Mouse (Mus musculus) T-cell, adult 2 months (primary cell): Measurements from ENCODE around the gene Ociad1.
"Not testable (repeated sequence)": the region's sequence is repeated elsewhere in the genome, so short reads cannot be mapped to it uniquely, and the experiment has no call there.

ENCODE experiments used
- DNase-seq: peaks from one replicate; pipeline ENCODE4 v3.0.0; 2022; ENCODE audit warnings: low spot score

Ociad1 gene

GRCm38 (mm10) chr5:73285470-73285978 is 7.1 kb upstream of the Ociad1 start:
- no peak for DNase-seq

GRCm38 (mm10) chr5:73286603-73287002 is 6.0 kb upstream of the Ociad1 start:
- DNase-seq = no peak

DNA sequence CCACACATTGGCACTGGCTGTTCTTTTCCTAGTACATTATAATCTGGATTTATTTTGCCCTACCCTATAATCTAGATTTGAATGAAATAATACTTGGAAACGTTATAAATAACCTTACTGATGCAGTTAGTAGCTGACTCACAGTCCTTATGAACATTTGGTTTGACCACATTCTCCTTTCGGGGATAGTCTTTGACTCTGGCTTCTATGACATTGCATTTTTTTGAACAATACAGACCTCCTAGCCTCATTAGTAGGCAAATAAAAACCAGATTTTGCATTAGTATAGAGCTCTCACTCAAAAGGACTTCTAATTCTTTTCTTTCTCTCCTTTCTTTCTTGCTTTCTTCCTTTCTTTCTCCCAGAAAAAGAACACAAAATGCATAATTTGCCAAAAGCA is 2.7 kb upstream of the Ociad1 start:
- DNase-seq = no peak

GRCm38 (mm10) chr5:73293458-73293827 is 859 bp downstream of the Ociad1 start:
- DNase-seq = no peak

DNA sequence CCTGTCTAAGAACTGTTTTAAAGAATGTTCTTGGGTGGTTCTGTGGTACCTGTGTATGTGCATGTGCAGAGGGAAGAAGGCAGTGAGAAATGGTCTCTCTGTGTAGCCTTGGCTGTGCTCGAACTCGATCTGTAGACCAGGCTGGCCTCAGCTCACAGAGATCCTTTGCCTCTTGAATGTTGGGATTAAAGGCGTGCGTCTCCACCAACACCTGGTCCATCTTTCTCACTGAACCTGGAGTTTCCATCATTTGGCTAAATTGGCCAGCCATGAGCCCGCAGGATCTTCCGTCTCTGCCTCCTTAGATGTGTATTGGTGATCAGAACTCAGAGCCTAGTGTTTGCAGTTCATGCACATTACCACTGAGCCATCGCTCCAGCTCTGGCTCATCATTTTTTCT is 2.4 kb downstream of the Ociad1 start:
- DNase-seq = no peak

GRCm38 (mm10) chr5:73295916-73296315 is 3.3 kb downstream of the Ociad1 start:
- no peak for DNase-seq

DNA sequence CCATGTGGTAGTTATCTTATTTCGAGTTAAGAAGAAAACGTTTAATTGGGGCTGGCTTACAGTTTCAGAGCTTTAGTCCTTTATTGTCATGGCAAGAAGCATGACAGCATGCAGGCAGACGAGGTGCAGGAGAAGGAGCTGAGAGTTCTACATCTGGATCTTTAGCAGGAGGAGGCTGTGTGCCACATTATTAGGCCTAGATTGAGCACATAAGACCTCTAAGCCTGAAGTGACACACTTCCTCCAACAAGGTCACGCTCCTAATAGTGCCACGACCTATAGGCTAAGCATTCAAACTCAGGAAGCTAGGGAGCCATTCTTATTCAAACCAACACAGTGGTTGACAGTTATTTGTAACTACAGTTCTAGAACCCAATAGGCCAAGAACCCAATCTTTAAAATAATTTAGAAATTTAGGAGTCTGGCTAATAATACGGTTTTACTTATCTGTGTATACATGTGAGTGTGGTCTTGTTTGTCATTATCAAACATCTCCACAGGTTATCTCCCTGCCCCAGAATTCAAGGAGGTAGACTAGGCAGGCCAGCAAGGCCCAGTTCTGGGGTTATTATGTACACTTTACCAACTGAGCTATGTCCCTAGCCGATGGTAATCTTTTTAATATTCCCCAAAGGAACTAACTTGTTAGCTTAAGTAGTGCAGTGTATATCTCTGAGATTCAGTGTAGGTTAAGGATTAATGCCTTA is 9.2 kb downstream of the Ociad1 start:
- no peak for DNase-seq

GRCm38 (mm10) chr5:73304507-73304906 is 11.9 kb downstream of the Ociad1 start:
- no peak for DNase-seq

GRCm38 (mm10) chr5:73306486-73306885 is 13.9 kb downstream of the Ociad1 start:
- no peak for DNase-seq

GRCm38 (mm10) chr5:73307297-73307696 is 14.7 kb downstream of the Ociad1 start:
- DNase-seq = no peak

DNA sequence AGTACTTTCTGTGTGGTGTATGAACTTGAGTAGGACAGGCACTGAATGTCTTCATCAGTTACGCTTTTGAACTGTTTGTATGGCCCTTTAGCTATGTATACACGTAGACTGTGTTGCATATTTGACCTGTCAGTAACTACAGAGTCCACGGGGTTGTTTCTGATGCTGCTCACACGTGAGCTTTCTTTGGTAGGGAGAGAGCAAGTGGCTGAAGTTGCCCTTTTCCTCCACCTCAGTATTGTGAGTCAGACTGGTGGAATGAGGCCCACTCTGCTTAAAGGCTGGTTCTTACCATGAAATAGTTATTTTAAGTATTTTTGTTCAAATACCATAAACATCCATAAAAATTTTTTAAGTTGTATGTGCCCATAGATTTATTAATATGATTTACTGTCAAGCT is 16.9 kb downstream of the Ociad1 start:
- no peak for DNase-seq

- DNase-seq = no peak
Observed at GRCm38 (mm10) chr5:73310401-73310800, 17.8 kb downstream of the Ociad1 start.

- DNase-seq = no peak
Observed at GRCm38 (mm10) chr5:73311458-73311857, 18.9 kb downstream of the Ociad1 start.

DNA sequence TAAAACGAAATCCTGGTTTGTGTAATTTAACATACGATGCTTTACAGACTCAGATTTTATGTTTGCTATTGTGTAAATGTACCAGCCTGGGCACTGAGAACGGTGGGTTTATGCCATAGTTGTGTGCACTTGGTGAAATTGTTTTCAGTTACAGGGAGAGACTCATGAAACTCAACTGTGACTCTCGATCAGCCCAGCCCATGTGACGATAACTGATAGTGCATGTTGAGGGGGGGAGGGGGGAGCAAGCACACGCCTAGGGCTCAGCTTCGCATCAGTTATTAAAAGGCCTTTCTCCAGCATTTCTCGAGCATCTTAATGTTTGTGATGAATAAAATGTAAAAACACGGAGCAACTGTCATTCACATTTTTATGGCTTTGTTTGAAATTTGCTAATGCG is 21.0 kb downstream of the Ociad1 start:
- no peak for DNase-seq

DNA sequence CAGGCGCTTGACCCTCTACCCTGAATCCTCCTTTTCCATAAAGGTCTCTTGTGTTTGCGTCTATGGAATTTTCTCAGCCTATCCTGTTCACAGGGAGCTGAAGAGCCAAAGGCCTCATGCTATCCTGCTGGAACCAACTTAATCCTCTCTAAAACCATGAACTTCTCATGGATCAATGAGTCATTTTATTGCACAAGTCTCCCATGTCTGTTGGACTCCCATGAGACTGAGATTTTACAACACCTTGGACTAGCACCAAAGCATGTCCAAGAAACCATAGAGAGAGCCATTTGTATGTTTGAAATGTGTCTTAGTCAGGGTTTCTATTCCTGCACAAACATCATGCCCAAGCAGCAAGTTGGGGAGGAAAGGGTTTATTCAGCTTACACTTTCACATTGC is 22.1 kb downstream of the Ociad1 start:
- DNase-seq = no peak

DNA sequence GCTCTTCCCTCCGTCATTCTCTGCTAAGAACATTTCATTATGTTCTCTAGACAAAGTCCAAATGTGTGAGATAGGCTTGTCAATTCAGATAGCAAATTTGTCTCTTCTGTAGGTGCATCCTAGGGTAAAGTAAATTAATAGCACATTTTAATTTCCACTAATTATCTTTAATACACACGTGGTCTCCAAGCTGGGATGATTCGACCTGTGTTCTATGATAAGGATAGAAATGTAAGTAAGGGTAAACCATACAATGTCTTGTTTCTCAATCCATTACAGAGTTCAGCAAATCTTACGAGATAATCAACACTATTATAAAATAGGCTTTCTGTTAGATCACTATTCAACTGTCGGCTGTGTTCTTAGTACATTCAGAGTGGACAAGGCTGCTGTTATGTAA is 26.7 kb downstream of the Ociad1 start:
- no peak for DNase-seq

- not testable (repeated sequence) for DNase-seq
Observed at GRCm38 (mm10) chr5:73322684-73323083, 30.1 kb downstream of the Ociad1 start.

- DNase-seq = no peak
Observed at GRCm38 (mm10) chr5:73323602-73324001, 31.0 kb downstream of the Ociad1 start.

DNA sequence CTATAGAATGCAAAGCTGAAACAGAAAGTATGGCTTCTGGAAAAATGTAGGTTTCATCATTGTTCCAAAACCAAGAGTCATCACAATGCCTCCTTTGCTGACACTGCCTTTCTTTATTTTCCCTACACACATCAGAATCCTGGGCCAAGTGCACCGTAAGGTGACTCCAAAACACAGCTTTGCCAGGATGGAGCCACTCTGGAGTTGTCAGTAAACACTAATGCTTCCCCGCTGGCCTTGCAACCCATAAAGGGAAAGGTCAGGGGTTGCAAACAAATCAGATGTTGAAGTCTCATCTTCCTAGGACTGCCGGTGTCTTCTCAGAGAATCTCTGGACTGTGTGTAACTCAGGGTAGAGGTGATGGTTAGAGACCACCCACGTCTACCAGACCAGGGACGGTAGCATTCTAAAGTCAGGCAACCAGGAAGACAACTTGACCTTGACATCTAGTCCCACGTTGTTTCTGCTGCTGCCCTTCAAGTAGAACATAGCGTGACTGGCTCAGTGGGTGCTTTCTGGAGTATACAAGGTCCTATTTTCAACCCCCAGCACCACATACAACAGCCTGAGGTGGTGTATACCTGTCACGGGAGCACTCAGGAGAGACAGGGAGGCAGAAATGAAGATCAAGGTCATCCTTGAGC is 32.1 kb downstream of the Ociad1 start:
- no peak for DNase-seq

DNA sequence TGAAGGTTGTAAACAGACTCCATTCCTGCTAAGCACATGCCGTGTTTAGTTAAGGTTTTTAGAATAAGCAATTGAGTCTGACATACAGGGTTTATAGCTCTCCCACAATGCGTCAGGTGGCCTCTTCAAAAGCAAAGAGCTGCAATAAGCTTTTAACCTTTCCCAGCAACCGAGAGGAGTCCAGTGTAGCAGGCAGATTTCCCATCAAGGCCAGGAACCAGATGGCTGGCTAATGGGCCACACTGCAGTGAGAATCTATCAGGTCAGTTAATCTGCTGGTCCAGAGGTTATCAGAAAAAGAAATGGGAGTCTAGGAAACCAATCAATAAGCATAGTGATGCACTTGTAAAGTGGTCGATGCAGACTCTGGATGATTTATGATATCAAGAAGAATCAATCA is 38.4 kb downstream of the Ociad1 start:
- DNase-seq = no peak

DNA sequence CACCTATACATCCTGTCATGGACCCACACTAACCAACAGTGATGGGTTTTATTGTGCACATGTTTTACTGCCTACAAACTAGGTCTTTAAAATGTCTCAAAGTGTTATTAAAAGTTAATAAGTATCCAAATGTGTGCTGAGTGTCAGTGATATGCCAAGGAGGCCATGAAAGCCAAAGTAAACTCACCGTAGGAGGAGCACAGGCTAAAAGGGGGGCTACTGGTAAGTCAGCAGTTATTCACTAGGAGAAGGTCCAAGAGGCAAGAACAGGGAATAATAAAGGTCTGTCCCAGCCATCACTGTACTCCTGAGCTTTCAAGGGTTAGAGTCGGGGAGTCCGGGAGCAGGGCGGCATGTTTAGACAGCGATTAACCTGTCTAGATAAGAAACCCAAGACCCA is 43.9 kb downstream of the Ociad1 start:
- DNase-seq = no peak

GRCm38 (mm10) chr5:73337961-73338831 is 45.6 kb downstream of the Ociad1 start:
- DNase-seq = no peak

GRCm38 (mm10) chr5:73338832-73339163 is 46.2 kb downstream of the Ociad1 start:
- no peak for DNase-seq
